Mouse (Mus musculus): ENCODE measurements around the gene Rgcc. TPM values are rescaled to one million over a fixed set of nuclear protein-coding genes. Genes with fewer than 3 reads are reported as not detected.

Gene Rgcc
- 33.5 TPM for polyA plus RNA-seq (2017; shearing (Covaris generic))

DNA sequence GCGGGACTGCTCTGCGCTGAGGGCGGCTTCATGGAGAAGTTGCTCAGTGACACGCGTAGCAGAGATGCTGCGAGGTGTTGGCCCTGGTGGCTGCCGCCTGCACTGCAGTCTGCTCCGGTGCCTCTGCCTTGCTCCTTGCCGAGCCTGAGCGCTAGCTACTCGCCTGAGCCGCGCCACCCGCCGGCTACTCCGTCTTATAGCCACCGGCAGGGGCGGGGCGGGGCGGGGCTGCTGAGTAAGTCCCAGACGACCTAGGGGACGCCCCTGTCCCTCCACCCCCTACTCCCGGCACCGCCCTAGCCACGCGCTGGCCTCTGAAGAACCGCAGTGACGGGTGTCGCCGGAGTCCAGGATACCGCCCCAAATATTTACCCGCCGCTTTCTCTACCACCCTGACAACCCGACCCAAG lies at the start of gene Rgcc:
Rgcc (minus strand) TSS at position 180 of the 410 bp plus-strand sequence.

Other genes with a start within 250 kb of the Rgcc start
- gene Zfp957, start 54.3 kb downstream of the Rgcc start, polyA plus RNA-seq (2017; shearing (Covaris generic)), result 0.32 TPM
- 65.6 TPM for gene Naa16, start 89.1 kb upstream of the Rgcc start, polyA plus RNA-seq (2017; shearing (Covaris generic))
- 4.6 TPM for gene Mtrf1, start 96.1 kb upstream of the Rgcc start, polyA plus RNA-seq (2017; shearing (Covaris generic))
- 5.5 TPM for gene Kbtbd7, start 124.9 kb upstream of the Rgcc start, polyA plus RNA-seq (2017; shearing (Covaris generic))
- gene Kbtbd6, start 150.2 kb upstream of the Rgcc start, polyA plus RNA-seq (2017; shearing (Covaris generic)), result not detected
- 175 TPM for gene Elf1, start 179.5 kb upstream of the Rgcc start, polyA plus RNA-seq (2017; shearing (Covaris generic))
- 47.0 TPM for gene Wbp4, start 179.9 kb upstream of the Rgcc start, polyA plus RNA-seq (2017; shearing (Covaris generic))